26 mouse cellular contexts compared by ENCODE assay signal in the genomic region with DNA sequence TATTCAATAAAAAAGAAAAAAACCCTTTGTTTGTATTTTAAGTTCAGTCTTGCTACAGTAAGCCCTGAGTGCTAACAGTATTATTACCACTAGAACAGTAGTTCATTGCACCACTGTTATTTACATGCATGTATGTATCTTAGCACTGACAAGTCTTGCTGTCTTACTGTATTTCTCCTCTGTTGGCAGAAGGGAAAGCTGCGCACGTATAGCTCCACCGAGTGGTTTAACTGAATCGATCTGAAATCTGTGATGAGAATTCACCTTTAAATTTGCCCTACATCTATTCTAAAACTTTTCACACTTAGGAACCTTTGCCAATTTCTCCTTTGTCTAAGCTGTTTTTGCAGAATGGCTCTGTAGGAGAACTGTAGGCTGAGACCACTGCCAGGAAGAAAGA. TPM values are rescaled to one million over a fixed set of nuclear protein-coding genes. Genes with fewer than 3 reads are reported as not detected.
"Had no signal": no experiment of that assay in that cellular context is flagged by ENCODE, and none has a peak within 500 bp of the region (broad histone marks: within the 10 kb centered on the region; RNA-seq: fewer than 3 reads in every experiment).

No protein-coding gene starts in this region.

- H3K36me3 ChIP-seq: heart, embryonic 13.5 days; heart, embryonic 15.5 days; hindbrain, embryonic 10.5 days; hindbrain, embryonic 12.5 days; intestine, embryonic 15.5 days; limb, embryonic 13.5 days; limb, embryonic 15.5 days; liver, embryonic 12.5 days had no signal

- H3K27me3 ChIP-seq: heart, embryonic 13.5 days; heart, embryonic 15.5 days; hindbrain, embryonic 12.5 days; intestine, embryonic 15.5 days; limb, embryonic 13.5 days; limb, embryonic 15.5 days; liver, embryonic 12.5 days had no signal

- H3K4me1 ChIP-seq: heart, embryonic 13.5 days; heart, embryonic 15.5 days; hindbrain, embryonic 10.5 days; hindbrain, embryonic 12.5 days; intestine, embryonic 15.5 days; limb, embryonic 13.5 days; limb, embryonic 15.5 days; liver, embryonic 12.5 days had no signal

- H3K4me2 ChIP-seq: heart, embryonic 11.5 days; heart, embryonic 13.5 days; heart, embryonic 15.5 days; hindbrain, embryonic 12.5 days; hindbrain, embryonic 14.5 days; intestine, embryonic 15.5 days; limb, embryonic 13.5 days; limb, embryonic 15.5 days; liver, embryonic 12.5 days had no signal

- ATAC-seq: hindbrain, embryonic 16.5 days; inflammation-experienced regulatory T-cells, adult 6 months; intestine, embryonic 15.5 days; intestine, postnatal 0 days; liver, embryonic 12.5 days had no signal

- H3K4me3 ChIP-seq: heart, adult 2 months; heart, embryonic 13.5 days; heart, embryonic 15.5 days; hindbrain, embryonic 10.5 days; hindbrain, embryonic 12.5 days; intestine, embryonic 15.5 days; left cerebral cortex, adult 2 months; limb, embryonic 13.5 days; limb, embryonic 15.5 days; liver, embryonic 12.5 days had no signal

- H3K27ac ChIP-seq: heart, adult 2 months; heart, embryonic 13.5 days; heart, embryonic 15.5 days; hindbrain, embryonic 10.5 days; hindbrain, embryonic 12.5 days; hindbrain, embryonic 14.5 days; intestine, embryonic 15.5 days; left cerebral cortex, adult 2 months; limb, embryonic 13.5 days; limb, embryonic 15.5 days; liver, embryonic 12.5 days; liver, embryonic 14.5 days had no signal

- H3K9me3 ChIP-seq: heart, embryonic 13.5 days; heart, embryonic 15.5 days; hindbrain, embryonic 10.5 days; hindbrain, embryonic 12.5 days; intestine, embryonic 15.5 days; limb, embryonic 13.5 days; limb, embryonic 15.5 days; liver, embryonic 12.5 days had no signal

- H3K9ac ChIP-seq: heart, embryonic 13.5 days; heart, embryonic 15.5 days; hindbrain, embryonic 12.5 days; hindbrain, embryonic 14.5 days; intestine, embryonic 15.5 days; limb, embryonic 13.5 days; limb, embryonic 15.5 days; liver, embryonic 12.5 days; liver, embryonic 14.5 days had no signal

- DNase-seq: gastrocnemius, postnatal 14 days; gastrocnemius, postnatal 36 days; heart, adult 2 months; heart, postnatal 14 days; heart, postnatal 36 days; kidney, adult 18-20 months; kidney, adult 8-10 months; kidney, postnatal 10 days; kidney, postnatal 25 days; kidney, postnatal 4 days; left cerebral cortex, postnatal 4 days had no signal

RNA-seq across cellular contexts. Expression of a gene that starts 13.9 kb away (rescaled TPM):
- polyA plus RNA-seq: inflammation-experienced regulatory T-cells, adult 6 months had no signal
